Mouse (Mus musculus) embryo, embryonic 11 days (tissue): ENCODE measurements at regions not wholly inside any gene's neighbourhood (a gene's known extent, or its start where the extent isn't known, plus 50 kb on each side); places are given as distances from the start of the nearest gene placed in this dataset.
A peak's percentile ranks its signal among the peaks of the same experiment; 100 is the strongest.

ENCODE experiments used
- DNase-seq: peaks from one replicate; pipeline ENCODE4 v3.0.0-alpha.2; 2015

GRCm38 (mm10) chr6:107378489-107378888 lies 151.1 kb upstream of the Lrrn1 start:
- no peak for DNase-seq

DNA sequence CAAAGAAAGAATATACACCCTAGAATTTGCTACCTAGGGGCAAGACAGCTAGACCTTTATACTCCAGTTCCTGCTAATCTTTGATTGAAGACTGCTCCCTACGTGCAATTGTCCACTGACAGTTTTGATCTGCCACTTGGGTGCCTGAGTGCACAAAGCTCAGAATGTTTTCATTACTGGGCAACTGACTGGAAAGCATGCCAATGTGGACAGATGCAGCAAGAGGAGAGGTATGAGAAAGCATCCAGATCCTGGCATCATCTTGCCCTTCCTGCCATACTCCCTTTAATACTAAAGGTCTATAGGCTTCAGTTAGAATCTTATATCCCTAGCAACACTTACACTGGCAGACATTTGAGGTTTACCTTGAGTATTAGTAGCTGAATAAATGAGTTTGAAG lies 148.9 kb upstream of the Lrrn1 start:
- DNase-seq: no peak

DNA sequence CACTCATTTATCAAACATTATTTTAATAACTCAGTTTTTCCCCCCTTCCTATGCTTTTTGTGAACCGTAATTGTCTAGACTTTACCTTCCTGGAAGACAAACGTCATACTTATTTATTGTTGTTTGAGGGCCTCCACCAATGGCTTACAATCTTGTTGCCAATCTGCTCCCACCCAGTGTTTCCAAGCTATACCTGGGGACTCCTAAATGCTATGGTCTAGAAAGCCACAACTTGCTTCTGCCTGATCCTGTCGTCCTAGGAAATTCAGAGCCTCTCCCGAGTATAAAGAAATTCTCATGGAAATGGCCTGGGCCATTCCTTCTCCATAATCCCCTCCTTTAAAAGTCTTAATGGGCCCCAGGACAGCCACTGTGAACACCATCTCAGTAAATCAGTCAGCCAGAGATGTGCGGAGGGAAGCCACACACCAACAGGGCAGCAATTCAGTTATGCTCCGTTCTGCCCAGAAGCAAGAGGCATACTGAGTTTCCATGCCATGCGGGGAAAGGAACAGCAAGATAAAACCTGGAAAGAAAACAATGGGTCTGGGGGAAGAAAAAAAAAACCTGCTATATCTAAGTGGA lies 143.4 kb upstream of the Lrrn1 start:
- DNase-seq: no peak

DNA sequence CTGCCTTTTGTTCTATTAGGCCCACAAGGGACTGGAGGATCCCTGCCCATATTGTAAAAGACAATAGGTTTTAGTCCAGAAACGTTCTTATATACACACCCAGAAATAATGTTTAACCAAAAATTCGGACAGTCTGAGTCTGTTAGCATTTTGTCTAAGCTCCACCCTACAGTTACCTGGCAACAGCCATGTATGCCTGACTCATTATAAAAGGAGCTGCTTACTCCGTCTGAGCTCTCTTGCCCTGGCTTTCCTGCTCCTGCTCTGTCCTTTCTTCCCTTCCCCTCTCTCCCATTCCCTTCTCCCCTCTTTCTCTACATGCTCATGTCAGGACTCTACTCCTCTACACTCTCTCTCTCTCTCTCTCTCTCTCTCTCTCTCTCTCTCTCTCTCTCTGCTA lies 139.7 kb upstream of the Lrrn1 start:
- DNase-seq: no peak

DNA sequence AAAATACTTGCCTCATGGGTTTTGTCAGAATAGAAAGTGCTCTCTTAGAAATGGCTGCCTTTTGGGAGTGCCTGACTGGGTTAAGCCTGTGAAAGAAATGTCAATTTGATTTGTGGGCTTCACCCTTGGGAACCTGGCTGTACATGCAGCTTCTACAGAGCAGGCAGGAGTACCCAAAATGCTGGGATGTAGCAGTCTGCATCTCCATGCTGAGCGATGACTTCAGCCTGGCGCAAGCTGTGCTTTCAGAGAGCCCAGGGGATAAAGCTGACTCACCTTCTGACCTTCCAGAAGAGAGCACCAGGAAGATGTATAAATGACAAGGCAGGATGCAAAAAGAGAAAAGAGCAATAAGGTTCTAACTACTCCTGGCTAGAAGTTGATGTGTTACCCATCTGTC lies 135.0 kb upstream of the Lrrn1 start:
- DNase-seq: peak; percentile 20

GRCm38 (mm10) chr6:107415766-107416165 lies 113.8 kb upstream of the Lrrn1 start:
- peak; percentile 77 for DNase-seq

DNA sequence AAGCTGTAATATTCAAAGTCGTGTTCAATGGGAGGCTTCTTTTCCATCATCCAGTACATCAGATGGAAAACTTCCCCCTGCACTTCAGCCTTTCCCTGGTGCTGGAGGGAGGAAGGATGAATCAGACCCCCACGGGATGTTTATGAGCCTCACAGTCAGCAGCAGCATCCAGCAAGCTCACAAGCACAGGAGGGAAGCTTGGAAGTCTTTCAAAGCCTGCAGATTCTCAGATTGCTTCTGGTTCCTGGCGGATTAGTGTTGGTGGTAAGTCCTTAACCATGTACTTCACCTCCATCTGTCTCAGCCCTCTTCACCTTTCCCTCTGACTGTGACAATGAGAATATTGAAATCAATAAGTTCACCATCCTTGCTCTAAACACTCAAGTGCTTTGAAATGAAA lies 107.5 kb upstream of the Lrrn1 start:
- DNase-seq: no peak

DNA sequence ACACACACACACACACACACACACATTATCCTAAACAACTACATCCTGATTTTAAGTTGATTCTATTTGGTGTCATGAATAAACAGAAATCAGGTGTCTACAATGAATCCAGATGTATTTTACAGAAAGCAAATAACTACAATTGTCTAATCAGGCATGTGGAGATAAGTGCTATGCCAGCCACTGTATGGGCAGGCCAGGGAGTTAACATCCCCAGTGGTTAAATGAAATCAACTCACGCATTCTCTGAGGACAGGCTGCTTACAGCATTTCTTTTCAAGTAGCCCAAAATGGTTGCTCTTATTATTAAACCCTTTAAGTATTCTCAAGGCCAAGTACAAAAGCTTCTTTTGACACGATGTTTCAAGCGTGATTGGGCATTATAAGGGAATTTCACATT lies 103.0 kb upstream of the Lrrn1 start:
- DNase-seq: no peak

- DNase-seq: no peak
Measured at GRCm38 (mm10) chr6:107431033-107431432, 98.5 kb upstream of the Lrrn1 start.

DNA sequence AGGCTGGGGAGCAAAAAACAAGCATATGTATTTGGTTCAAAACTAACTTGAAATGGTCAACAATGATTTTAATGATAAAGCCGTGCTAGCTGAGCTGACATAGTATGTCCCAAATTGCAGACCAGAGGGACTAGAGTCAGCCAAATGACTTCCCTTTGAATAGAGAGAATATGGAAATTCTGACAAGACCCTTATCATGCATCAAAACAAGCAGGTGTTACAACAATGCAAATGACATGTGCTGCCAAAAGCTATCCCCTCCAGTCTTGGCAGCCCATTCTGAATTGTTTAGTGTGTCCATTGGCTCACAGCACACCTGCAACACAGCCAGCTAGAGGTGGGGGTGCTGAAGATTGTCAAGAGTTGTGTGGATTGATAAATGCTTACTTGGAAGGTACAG lies 87.5 kb upstream of the Lrrn1 start:
- no peak for DNase-seq

DNA sequence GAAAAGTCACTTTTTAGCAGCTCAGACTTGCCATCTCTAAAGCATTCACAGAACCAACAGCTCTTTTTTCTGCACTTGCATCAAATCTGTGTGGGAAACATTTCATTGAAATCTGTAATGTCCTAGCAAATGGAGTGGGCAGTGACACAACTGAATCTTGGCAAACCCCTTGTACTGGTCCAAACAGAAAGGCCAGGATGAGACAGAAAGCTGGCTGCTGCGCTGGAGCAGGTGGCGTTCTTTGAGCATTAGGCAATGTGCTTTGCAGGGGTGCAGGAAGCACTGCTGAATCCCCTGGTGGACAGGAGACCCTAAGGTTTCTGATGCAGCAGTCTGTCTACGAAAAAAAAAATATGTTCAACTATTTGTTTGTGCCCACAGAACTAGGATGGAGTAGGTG lies 85.2 kb upstream of the Lrrn1 start:
- no peak for DNase-seq

GRCm38 (mm10) chr6:107459220-107459619 lies 70.3 kb upstream of the Lrrn1 start:
- DNase-seq: no peak

- peak; percentile 31 for DNase-seq
Measured at GRCm38 (mm10) chr6:107462440-107462839, 67.1 kb upstream of the Lrrn1 start.

- no peak for DNase-seq
Measured at GRCm38 (mm10) chr6:107473395-107473794, 56.2 kb upstream of the Lrrn1 start.

DNA sequence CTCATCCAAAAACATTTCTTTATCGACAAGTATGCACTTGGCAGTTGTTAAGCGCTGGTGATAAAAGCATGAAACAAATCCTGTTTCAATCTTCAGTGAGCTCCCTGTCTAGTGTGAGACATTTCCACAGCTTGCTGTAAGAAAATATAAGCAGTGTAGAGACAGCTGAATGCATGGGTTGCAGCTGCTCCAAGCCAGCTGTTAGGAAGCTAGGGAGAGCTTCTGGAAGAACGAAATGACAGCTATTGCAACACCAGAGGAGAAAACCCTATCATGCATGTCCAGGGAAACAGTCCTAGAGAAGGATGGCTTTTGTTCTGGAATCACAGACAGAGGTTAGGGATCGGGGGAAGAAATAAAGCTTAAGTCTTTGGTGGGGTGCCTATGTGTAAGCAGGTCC lies 55.4 kb upstream of the Lrrn1 start:
- no peak for DNase-seq
